Mouse (Mus musculus): Measurements from ENCODE around the gene Wdr78.
A peak's percentile ranks its signal among the peaks of the same experiment; 100 is the strongest.

- TF ChIP-seq MYOG (IDR thresholded peaks at IDR 0.05; ENCODE audit: control insufficient read depth in 1 of 3, insufficient read depth in 1 of 3, insufficient read length in 2 of 3, low read depth in 2 of 3) = peak in 1 of 3 experiments; percentile 47
- no peak for TF ChIP-seq TCF12 (IDR thresholded peaks at IDR 0.05; ENCODE audit: insufficient read depth, poor library complexity, severe bottlenecking)
These were observed 5.1 kb upstream of the Wdr78 start for GRCm38 (mm10) chr4:103119229-103120027.
